Mouse (Mus musculus) CD4-positive, CD25-positive, alpha-beta regulatory T cell, adult 2 months (primary cell): ENCODE measurements around the gene Mfap1a.

Source experiments
- DNase-seq: peaks from one replicate; pipeline ENCODE4 v3.0.0-alpha.2; 2012; ENCODE audit warnings: low read depth, low spot score

The Mfap1a gene

GRCm38 (mm10) chr2:121442259-121443067, 64.0 kb downstream of the Mfap1a start:
- DNase-seq = peak; percentile 86
